Mouse (Mus musculus): ENCODE data around the gene P4ha1.
A peak's percentile ranks its signal among the peaks of the same experiment; 100 is the strongest.
"Not testable (repeated sequence)": the region's sequence is repeated elsewhere in the genome, so short reads cannot be mapped to it uniquely, and the experiment has no call there.

P4ha1 gene

GRCm38 (mm10) chr10:59323100-59323487, at the start of gene P4ha1:
Gene P4ha1, plus strand, starts transcription at chr10:59323296.
- DNase-seq, result peak; percentile 96

DNA sequence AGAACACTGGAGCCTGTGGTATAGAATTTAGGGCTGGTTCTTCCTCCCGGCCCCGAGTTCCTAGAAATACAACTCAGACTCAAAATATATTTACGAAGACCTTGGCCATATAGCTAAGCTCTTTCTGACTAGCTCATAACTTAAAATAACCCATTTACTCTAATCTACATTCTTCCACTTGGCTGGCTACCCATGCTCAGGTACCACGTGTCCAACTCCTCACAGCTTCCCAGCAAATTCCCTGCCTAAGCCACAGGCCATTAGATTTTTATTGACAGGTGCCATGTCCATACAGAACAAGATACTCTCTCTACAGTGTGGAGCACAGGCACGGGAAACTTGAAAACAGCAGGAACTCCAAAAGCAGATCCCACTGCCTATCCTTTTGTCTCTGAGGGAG, 47.4 kb upstream of the P4ha1 start:
- no peak for DNase-seq

DNA sequence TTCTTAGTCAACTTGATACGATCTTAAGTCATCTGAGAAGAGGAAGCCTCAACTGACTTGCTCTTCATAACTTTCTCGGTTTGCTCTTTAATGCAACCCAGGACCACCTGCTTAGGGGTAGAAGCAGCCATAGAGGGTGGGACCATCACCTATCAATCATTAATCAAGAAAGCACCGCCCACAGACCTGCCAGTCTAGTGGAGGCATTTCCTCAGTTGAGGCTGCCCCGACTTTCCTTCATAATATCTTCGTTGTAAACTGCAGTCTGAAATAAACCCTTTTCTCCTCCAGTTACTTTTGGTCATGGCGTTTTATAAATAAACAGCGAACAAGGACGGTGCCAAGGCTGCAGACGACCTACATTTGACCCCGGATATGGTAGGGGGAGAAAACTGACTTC, 46.0 kb upstream of the P4ha1 start:
- DNase-seq, result no peak

DNA sequence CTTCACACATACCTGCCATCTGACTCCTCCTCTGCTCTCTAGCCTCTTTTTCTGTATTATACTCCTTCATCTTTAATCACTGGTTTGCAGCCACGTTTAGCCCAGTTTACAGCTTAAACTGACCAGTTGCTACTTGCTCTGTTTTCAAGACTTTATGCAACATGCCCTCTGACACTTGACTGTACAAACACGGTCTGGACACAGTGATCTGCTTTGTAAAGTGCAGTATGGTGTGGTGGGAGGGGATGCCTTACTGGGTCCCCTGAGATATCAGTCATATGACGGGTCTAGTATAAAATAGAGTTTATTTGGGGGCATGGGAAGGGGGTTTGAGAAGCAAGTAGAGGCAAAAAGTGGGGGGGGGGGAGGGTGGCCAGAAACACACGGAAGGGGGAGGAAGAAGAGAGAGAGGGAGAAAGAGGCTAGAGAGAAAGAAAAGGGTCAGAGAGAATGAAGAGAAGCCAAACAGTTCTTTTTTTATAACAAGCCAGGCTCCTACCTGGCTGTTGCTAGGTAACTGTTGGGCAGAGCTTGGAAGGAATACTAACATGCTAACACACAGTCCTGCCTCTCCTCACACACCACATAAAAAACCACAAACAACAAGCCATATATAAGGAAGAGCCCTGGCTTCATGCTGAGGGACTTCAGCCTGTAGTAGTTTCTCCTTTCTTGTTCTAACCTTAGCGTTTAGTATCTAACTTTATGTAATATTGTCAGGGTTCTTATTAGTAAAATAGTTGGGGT, 45.2 kb upstream of the P4ha1 start:
- no peak for DNase-seq

DNA sequence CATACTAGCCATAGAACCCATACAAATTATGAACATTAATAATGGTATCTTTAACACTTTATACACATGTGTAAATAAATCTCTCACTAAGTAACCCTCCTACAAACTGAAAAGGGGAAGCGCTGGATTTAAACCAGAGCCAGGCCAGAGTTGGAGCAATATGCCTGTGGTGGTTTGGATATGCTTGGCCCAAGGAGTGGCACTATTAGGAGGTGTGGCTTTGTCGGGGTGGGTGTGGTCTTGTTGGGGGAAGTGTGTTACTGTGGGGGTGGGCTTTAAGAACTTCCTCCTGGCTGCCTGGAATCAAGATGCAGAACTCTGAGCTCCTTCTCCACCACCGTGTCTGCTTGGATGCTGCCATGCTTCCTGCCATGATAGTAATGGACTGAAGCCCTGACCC, 39.9 kb upstream of the P4ha1 start:
- peak in 1 of 2 experiments; percentile 21 for DNase-seq

GRCm38 (mm10) chr10:59283749-59284148, 39.3 kb upstream of the P4ha1 start:
- DNase-seq, result no peak

DNA sequence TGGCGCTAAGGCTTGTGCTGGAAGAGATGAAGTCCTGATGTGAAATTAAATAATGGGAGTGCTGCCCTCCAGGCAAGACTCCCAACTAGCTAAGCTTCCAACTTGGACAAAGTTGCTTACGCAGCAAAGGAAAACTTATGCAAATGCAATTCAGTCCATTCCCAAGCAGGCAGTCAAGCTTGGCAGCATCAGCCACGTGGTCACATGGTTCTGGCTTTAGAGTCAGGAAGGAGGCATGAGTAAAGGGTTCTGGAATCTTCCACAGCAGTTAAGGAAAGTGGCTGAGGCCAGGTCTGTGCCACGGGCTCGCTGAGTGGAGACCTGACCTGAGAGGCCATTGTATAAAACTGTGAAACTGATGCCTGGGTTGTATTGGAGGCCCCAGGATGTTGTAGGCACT, 37.6 kb upstream of the P4ha1 start:
- no peak for DNase-seq

- no peak for DNase-seq
Observed at GRCm38 (mm10) chr10:59287251-59287650, 35.8 kb upstream of the P4ha1 start.

DNA sequence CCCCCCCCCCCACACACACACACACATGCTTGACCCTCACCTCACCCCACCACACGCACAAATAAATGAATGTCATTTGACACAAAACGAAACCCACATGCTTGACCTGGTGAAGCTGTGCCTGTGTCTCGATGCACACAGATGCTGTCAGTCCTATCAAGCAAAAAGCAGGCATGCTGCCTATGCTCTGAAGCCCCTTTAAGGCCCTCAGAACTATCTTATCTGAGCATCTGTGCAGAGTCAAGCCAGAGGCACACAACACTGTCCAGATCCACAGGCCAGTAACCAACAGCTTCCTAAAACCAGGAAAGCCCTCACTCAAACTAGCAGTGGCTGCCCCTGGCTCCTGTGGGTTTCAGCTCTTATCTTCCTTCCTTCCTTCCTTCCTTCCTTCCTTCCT, 35.4 kb upstream of the P4ha1 start:
- no peak for DNase-seq

DNA sequence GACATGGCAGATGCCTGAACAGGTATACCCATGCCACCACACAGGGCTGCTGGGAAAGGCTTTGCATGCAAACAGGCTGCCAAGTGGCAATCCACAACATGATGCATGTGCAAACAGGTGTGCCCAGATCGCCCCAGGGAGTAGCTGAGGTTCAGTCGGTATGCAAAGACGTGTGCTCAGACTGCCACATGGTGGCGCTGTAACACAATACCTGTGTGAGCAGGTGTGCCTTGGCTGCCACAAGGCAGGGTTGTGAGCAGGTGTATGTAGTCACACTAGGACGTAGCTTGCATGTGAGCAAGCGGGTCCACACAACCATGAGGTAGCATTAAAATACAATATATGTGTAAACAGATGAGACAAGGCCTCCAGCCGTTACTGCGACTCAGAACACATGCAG, 34.0 kb upstream of the P4ha1 start:
- peak; percentile 27 to 37 for DNase-seq

GRCm38 (mm10) chr10:59291536-59291935, 31.6 kb upstream of the P4ha1 start:
- DNase-seq, result no peak

DNA sequence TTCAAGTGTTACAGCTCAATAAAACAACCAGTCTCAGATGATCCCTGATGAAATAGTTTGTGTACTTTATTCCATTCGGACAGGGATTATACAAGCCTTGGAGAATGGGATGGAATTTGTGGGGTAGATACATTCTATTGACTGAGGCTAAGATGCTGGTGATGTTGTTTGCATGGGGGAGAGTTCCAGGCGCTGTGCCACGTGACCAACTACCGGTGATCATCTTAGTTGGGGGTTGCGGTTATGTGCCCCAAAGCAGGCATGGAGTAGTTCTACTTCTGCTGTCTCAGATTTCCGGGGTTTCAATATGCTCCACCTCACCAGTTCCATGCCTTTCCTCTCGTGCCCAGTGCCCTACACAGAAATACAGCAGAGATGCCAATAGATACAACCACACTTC, 31.0 kb upstream of the P4ha1 start:
- no peak for DNase-seq

DNA sequence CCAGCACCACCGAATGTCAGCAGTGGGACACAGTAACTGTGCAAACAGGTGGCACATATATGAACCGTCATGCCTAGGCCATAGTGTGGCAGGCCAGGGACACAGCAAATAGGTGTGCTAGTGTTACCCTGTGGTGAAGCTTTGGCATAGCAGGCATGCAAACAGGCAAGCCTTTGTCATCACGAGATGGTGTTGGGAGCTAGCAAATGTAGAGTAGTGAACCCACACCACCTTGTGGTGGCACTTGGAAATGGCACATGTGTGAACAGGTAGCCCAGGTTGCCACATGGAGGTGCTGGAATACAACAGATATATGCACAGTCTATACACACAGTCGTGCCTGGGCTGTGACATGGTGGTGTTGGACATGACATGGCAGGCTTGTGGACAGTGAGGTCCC, 30.5 kb upstream of the P4ha1 start:
- peak; percentile 71 to 75 for DNase-seq

- DNase-seq, result peak; percentile 83
Observed at GRCm38 (mm10) chr10:59295241-59295811, 27.8 kb upstream of the P4ha1 start.

GRCm38 (mm10) chr10:59296261-59296660, 26.8 kb upstream of the P4ha1 start:
- peak; percentile 82 to 85 for DNase-seq

GRCm38 (mm10) chr10:59302671-59303070, 20.4 kb upstream of the P4ha1 start:
- DNase-seq, result not testable (repeated sequence)

DNA sequence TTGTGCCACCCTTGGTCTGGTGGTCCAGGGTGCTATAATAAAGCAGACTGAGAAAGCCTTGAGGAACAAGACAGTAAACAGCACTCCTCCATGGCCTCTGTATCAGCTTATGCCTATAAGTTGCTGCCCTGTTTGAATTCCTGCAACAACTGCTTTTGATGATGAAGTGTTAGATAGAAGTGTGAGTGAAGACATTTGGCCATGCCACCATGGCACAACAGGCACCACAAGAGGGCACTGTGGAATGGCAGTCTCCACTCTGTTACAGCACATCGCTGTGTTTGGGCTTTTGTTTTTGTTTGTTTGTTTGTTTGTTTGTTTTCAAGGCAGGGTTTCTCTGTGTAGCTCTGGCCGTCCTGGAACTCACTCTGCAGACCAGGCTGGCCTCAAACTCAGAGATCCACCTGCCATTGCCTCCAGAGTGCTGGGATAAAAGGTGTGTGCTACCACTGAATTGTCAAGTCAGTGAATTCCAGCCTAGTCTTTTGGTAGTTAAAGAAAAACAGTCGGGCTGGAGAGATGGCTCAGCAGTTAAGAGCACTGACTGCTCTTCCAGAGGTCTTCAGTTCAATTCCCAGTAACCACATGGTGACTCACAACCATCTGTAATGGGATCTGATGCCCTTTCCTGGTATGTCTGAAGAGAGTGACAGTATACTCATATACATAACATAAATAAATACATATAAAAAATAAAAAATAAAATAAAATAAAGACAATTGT, 13.9 kb upstream of the P4ha1 start:
- DNase-seq, result peak; percentile 32 to 50

DNA sequence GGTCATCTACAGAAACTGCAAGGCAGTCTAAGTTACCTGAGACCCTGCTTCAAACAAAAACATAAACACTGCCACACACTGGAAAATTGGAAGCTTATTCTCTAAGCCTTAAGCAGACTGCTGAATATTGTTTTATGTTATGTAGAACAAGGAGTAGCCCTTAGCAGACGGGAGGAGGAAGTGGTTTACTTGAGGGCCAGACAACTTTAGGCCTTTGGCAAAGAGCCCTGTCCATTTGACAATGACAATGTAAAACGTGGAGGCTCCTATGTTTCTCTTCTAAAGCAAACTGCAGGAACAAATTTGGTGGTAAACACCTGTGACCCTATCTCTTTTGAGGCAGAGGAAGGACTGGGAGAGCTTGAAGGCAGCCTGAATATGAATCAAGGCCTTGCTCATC, 13.0 kb upstream of the P4ha1 start:
- no peak for DNase-seq

GRCm38 (mm10) chr10:59310691-59311457, 12.2 kb upstream of the P4ha1 start:
- DNase-seq, result no peak

GRCm38 (mm10) chr10:59311881-59312280, 11.2 kb upstream of the P4ha1 start:
- no peak for DNase-seq

- no peak for DNase-seq
Observed at GRCm38 (mm10) chr10:59321112-59321511, 2.0 kb upstream of the P4ha1 start.

DNA sequence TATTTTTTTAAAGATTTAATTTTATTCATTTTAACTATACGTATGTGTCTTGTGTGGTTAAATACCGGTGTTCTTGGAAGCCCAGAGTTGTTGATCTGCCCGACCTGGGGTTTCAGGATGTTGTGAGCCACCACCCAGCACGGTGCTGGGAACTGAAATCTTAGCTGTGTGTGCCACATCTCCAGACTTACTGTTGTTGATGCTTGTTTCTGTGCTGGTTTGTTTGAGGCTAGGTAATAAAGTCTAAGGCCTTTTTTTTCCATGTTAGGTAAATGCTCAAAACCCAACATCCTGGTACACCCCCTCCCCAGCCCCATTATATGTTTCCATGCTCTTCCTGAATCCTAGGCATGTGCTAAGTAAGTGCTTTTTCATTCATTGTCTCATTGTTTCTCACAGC, 825 bp upstream of the P4ha1 start:
- no peak for DNase-seq

- DNase-seq, result no peak
Observed at GRCm38 (mm10) chr10:59323488-59324161, 529 bp downstream of the P4ha1 start.

All from B cell, adult 2 months (primary cell).